Mouse (Mus musculus) forebrain, embryonic 14.5 days (tissue): ENCODE results near the gene Gm9837. TPM values are rescaled to one million over a fixed set of nuclear protein-coding genes. Genes with fewer than 3 reads are reported as not detected.
A peak's percentile ranks its signal among the peaks of the same experiment; 100 is the strongest.

ENCODE experiments used
- ATAC-seq: fragments of 200-750 bp; cut with Nextera tagmentation; 2 replicates; pipeline ENCODE4 v1.8.0; 2017; ENCODE audit warnings: mild to moderate bottlenecking, moderate library complexity
- DNase-seq: peaks from one replicate; pipeline ENCODE4 v3.0.0-alpha.2; 2015; ENCODE audit warnings: low spot score
- H3K27ac ChIP-seq: fragments of 300-500 bp; sonication (generic); 2 replicates; pipeline ENCODE4 v1.5.1; 2014; ENCODE audit warnings: low read depth, mild to moderate bottlenecking, control low read depth, low read length, moderate library complexity
- H3K27me3 ChIP-seq: fragments of 300-500 bp; sonication (generic); replicated peaks from 2 replicates; pipeline ENCODE4 v1.6.1; 2014; ENCODE audit warnings: low read length, control low read depth, mixed read lengths; ENCODE audit not compliant: control insufficient read depth, insufficient read depth
- H3K36me3 ChIP-seq: fragments of 300-500 bp; sonication (generic); 2 replicates; pipeline ENCODE4 v1.6.1; 2014; ENCODE audit warnings: low read length, control low read depth; ENCODE audit not compliant: control insufficient read depth, insufficient read depth
- H3K4me1 ChIP-seq: fragments of 300-500 bp; sonication (generic); 2 replicates; pipeline ENCODE4 v1.6.1; 2014; ENCODE audit warnings: antibody characterized with exemption, low read length, control low read depth; ENCODE audit not compliant: control insufficient read depth, insufficient read depth
- H3K4me2 ChIP-seq: fragments of 300-500 bp; sonication (generic); 2 replicates; pipeline ENCODE4 v1.6.1; 2014; ENCODE audit warnings: mild to moderate bottlenecking, control low read depth, low read length
- H3K4me3 ChIP-seq: fragments of 300-500 bp; sonication (generic); 2 replicates; pipeline ENCODE4 v1.5.1; 2014; ENCODE audit warnings: low read depth, low read length, control low read depth
- H3K9ac ChIP-seq: fragments of 300-500 bp; sonication (generic); 2 replicates; pipeline ENCODE4 v1.6.1; 2014; ENCODE audit warnings: mild to moderate bottlenecking, low read length, control low read depth, moderate library complexity
- H3K9me3 ChIP-seq: fragments of 300-500 bp; sonication (generic); replicated peaks from 2 replicates; pipeline ENCODE4 v1.6.1; 2016; ENCODE audit warnings: low read length, control low read depth, mixed read lengths; ENCODE audit not compliant: control insufficient read depth
- WGBS: fragments of 180-500 bp; shearing (Covaris S2); extraction: QIAGEN DNeasy Blood & Tissue Kit; methylation state at CpG from one replicate; pipeline ENCODE4 v1.1.7; 2014; 5-methylcytosine and 5-hydroxymethylcytosine counted together
- polyA plus RNA-seq: library from polyadenylated mRNA; unstranded; fragments of >200 nt; fragmentation: Nextera tagmentation; extraction: Ambion mirVana; gene quantifications from 2 replicates; pipeline ENCODE4 v1.2.1, GENCODE M21; 2014

Gene Gm9837
- polyA plus RNA-seq, 1 experiment from 2014 or later, result not detected

- Histone ChIP-seq H3K9ac (no peak overlapping the region), H3K4me3 (no peak overlapping the region), H3K27ac (no peak overlapping the region), H3K36me3 (no peaks in the 10 kb centered on the region), H3K9me3 (no peaks in the 10 kb centered on the region), H3K4me2 (no peak overlapping the region), H3K27me3 (no peaks in the 10 kb centered on the region), H3K4me1 (peaks cover 2% of the 10 kb centered on the region; the same call in 1 of the 2 replicates)
- 91% methylated on average over 6 of the region's 6 CpGs for WGBS
- ATAC-seq (no peak), DNase-seq (no peak)
Measured at GRCm38 (mm10) chr11:53436338-53436737, 33.9 kb downstream of the Gm9837 start.

- WGBS, result 87% methylated on average over 8 of the region's 8 CpGs
Measured at GRCm38 (mm10) chr11:53435504-53435903, 34.8 kb downstream of the Gm9837 start.

GRCm38 (mm10) chr11:53433057-53433456 lies 37.2 kb downstream of the Gm9837 start:
- no peak for DNase-seq
- WGBS, result 77% methylated on average over 6 of the region's 6 CpGs
- no peak for ATAC-seq
- Histone ChIP-seq H3K27me3 (no peaks in the 10 kb centered on the region), H3K27ac (no peak overlapping the region), H3K36me3 (peaks cover 7% of the 10 kb centered on the region), H3K4me3 (no peak overlapping the region), H3K4me2 (no peak overlapping the region), H3K9me3 (no peaks in the 10 kb centered on the region), H3K4me1 (peaks cover 8% of the 10 kb centered on the region; the same call in 1 of the 2 replicates), H3K9ac (no peak overlapping the region)

More at GRCm38 (mm10) chr11:53435504-53435903, 34.8 kb downstream of the Gm9837 start:
- no peaks in the 10 kb centered on the region for H3K27me3 ChIP-seq
- ATAC-seq, result no peak
- no peak overlapping the region for H3K9ac ChIP-seq
- H3K4me3 ChIP-seq, result no peak overlapping the region
- H3K4me2 ChIP-seq, result no peak overlapping the region
- H3K27ac ChIP-seq, result no peak overlapping the region
- no peaks in the 10 kb centered on the region for H3K36me3 ChIP-seq
- peaks cover 2% of the 10 kb centered on the region; the same call in 1 of the 2 replicates for H3K4me1 ChIP-seq
- H3K9me3 ChIP-seq, result no peaks in the 10 kb centered on the region
- no peak for DNase-seq

- peak overlapping the region; percentile 52 for H3K9ac ChIP-seq
- WGBS, result 14% methylated on average over 9 of the region's 9 CpGs
- peak overlapping the region; percentile 56 for H3K4me2 ChIP-seq
- no peaks in the 10 kb centered on the region for H3K27me3 ChIP-seq
- peak; percentile 53 for ATAC-seq
- DNase-seq, result no peak
- peak overlapping the region; percentile 92 for H3K4me3 ChIP-seq
- H3K27ac ChIP-seq, result peak overlapping the region; percentile 67
- H3K9me3 ChIP-seq, result no peaks in the 10 kb centered on the region
- peaks cover 7% of the 10 kb centered on the region for H3K36me3 ChIP-seq
- peaks cover 8% of the 10 kb centered on the region; the same call in 1 of the 2 replicates for H3K4me1 ChIP-seq
Measured at GRCm38 (mm10) chr11:53431347-53432056, 38.8 kb downstream of the Gm9837 start.

- Histone ChIP-seq H3K9ac (peak within 1 kb of the TSS; percentile 88), H3K36me3 (peaks cover 7% of the 10 kb centered on the region), H3K27me3 (no peaks in the 10 kb centered on the region), H3K9me3 (no peaks in the 10 kb centered on the region), H3K4me3 (peak within 1 kb of the TSS; percentile 92), H3K27ac (peak within 1 kb of the TSS; percentile 67), H3K4me1 (peaks cover 8% of the 10 kb centered on the region; the same call in 1 of the 2 replicates), H3K4me2 (peak within 1 kb of the TSS; percentile 92)
- DNase-seq (peak; percentile 100), ATAC-seq (peak; percentile 97)
- WGBS, result under 1% methylated on average over 44 of the region's 44 CpGs
Measured at GRCm38 (mm10) chr11:53430670-53431346, 39.5 kb downstream of the Gm9837 start, which contains the start of the genes Uqcrq and Gdf9. Gene Uqcrq (minus strand): TSS chr11:53430831. Gene Gdf9 (plus strand): TSS chr11:53431023.

- H3K4me1 ChIP-seq, result peaks cover 8% of the 10 kb centered on the region; the same call in 1 of the 2 replicates
- ATAC-seq (peak; percentile 51; the same call in 1 of the 2 replicates), DNase-seq (no peak)
- H3K9me3 ChIP-seq, result no peaks in the 10 kb centered on the region
- no peaks in the 10 kb centered on the region for H3K27me3 ChIP-seq
- H3K4me3 ChIP-seq, result peak overlapping the region; percentile 92
- H3K9ac ChIP-seq, result peak overlapping the region; percentile 88
- peak overlapping the region; percentile 66 for H3K27ac ChIP-seq
- WGBS, result under 1% methylated on average over 34 of the region's 34 CpGs
- H3K4me2 ChIP-seq, result peak overlapping the region; percentile 92
- peaks cover 7% of the 10 kb centered on the region for H3K36me3 ChIP-seq
Measured at GRCm38 (mm10) chr11:53430300-53430669, 40.0 kb downstream of the Gm9837 start.

GRCm38 (mm10) chr11:53429182-53429581 lies 41.1 kb downstream of the Gm9837 start:
- Histone ChIP-seq H3K9me3 (no peaks in the 10 kb centered on the region), H3K27me3 (no peaks in the 10 kb centered on the region), H3K9ac (no peak overlapping the region), H3K4me1 (peaks cover 8% of the 10 kb centered on the region; the same call in 1 of the 2 replicates), H3K27ac (no peak overlapping the region), H3K36me3 (peaks cover 7% of the 10 kb centered on the region), H3K4me3 (no peak overlapping the region), H3K4me2 (peak overlapping the region; percentile 92)
- no peak for ATAC-seq
- no peak for DNase-seq

- 92% methylated on average over 5 of the region's 5 CpGs for WGBS
- DNase-seq, result no peak
- Histone ChIP-seq H3K36me3 (peaks cover 7% of the 10 kb centered on the region), H3K9ac (no peak overlapping the region), H3K9me3 (no peaks in the 10 kb centered on the region), H3K27ac (no peak overlapping the region), H3K27me3 (no peaks in the 10 kb centered on the region), H3K4me1 (peaks cover 8% of the 10 kb centered on the region; the same call in 1 of the 2 replicates), H3K4me3 (no peak overlapping the region), H3K4me2 (no peak overlapping the region)
- ATAC-seq, result no peak
Measured at GRCm38 (mm10) chr11:53428716-53429057, 41.6 kb downstream of the Gm9837 start.
